ENCODE assay signal across 16 mouse cellular contexts in genomic region chr2:26921784-26922183, GRCm38 (mm10). TPM values are rescaled to one million over a fixed set of nuclear protein-coding genes. Genes with fewer than 3 reads are reported as not detected.
DNase-seq lines count a peak whose midpoint lies in the region; ATAC-seq and TF ChIP-seq lines count a peak whose summit lies in the region.
"Had no signal": no experiment of that assay in that cellular context is flagged by ENCODE, and none has a peak within 500 bp of the region (broad histone marks: within the 10 kb centered on the region; RNA-seq: fewer than 3 reads in every experiment).

No protein-coding gene starts in this region.

- H3K9me3 ChIP-seq in heart, embryonic 15.5 days (replicated peaks), result no peaks in the 10 kb centered on the region
- no peaks in the 10 kb centered on the region for H3K9me3 ChIP-seq in liver, embryonic 11.5 days (ENCODE audit: control insufficient read depth, low read length)
- no peaks in the 10 kb centered on the region for H3K9me3 ChIP-seq in forebrain, embryonic 15.5 days
- H3K9me3 ChIP-seq: hindbrain, embryonic 15.5 days had no signal

- no peak for TF ChIP-seq POLR2A in liver, adult 2 months (IDR thresholded peaks at IDR 0.05; ENCODE audit: extremely low read depth, insufficient read depth, low read length)

- no peak for DNase-seq in heart, postnatal 36 days
- peak; percentile 91 for DNase-seq in liver, adult 2 months (ENCODE audit: extremely low read depth, low read depth, low spot score)
- no peak for DNase-seq in liver, embryonic 11.5 days (ENCODE audit: low spot score)
- peak; percentile 27 for DNase-seq in NIH3T3 (ENCODE audit: low read depth)
- DNase-seq in heart, postnatal 4 days, result peak; percentile 42
- DNase-seq: cerebellum, adult 8-10 months; left cerebral cortex, postnatal 4 days; right cerebral cortex, postnatal 25 days; thymus, postnatal 36 days had no signal

- no peak for ATAC-seq in heart, embryonic 15.5 days (replicated peaks; ENCODE audit: insufficient number of reproducible peaks, insufficient read depth, low FRiP score, low read depth)
- ATAC-seq in liver, embryonic 11.5 days (replicated peaks; ENCODE audit: low FRiP score), result no peak
- ATAC-seq in forebrain, embryonic 15.5 days (replicated peaks), result no peak
- ATAC-seq: Patski had no signal

- intact Hi-C loops in heart, postnatal 36 days (cut with DNase I), result no loop called here

- H3K4me2 ChIP-seq in heart, embryonic 15.5 days, result no peak overlapping the region
- H3K4me2 ChIP-seq in liver, embryonic 11.5 days, result no peak overlapping the region
- no peak overlapping the region for H3K4me2 ChIP-seq in forebrain, embryonic 15.5 days (replicated peaks)
- H3K4me2 ChIP-seq: hindbrain, embryonic 15.5 days; midbrain, embryonic 11.5 days had no signal

- peaks cover 12% of the 10 kb centered on the region; the same call in 1 of the 2 replicates for H3K79me2 ChIP-seq in liver, adult 2 months (ENCODE audit: control insufficient read depth, insufficient read depth, low read length)

- H3K27ac ChIP-seq in heart, embryonic 15.5 days, result peak overlapping the region; percentile 51
- peak overlapping the region; percentile 43 for H3K27ac ChIP-seq in liver, adult 2 months (replicated peaks; ENCODE audit: insufficient read depth, low read depth, low read length)
- H3K27ac ChIP-seq in liver, embryonic 11.5 days (ENCODE audit: low read depth, low read length), result no peak overlapping the region
- H3K27ac ChIP-seq in forebrain, embryonic 15.5 days (replicated peaks), result no peak overlapping the region
- H3K27ac ChIP-seq: hindbrain, embryonic 15.5 days; layer of hippocampus, adult 2 months had no signal

- no peak for TF ChIP-seq CTCF in liver, adult 2 months (IDR thresholded peaks at IDR 0.05; ENCODE audit: low read depth, low read length)

- peak overlapping the region; percentile 29 for H3K9ac ChIP-seq in heart, embryonic 15.5 days
- H3K9ac ChIP-seq in liver, adult 2 months (ENCODE audit: low read depth, low read length), result no peak overlapping the region
- no peak overlapping the region for H3K9ac ChIP-seq in liver, embryonic 11.5 days (ENCODE audit: low read depth, low read length)
- H3K9ac ChIP-seq in forebrain, embryonic 15.5 days (replicated peaks), result no peak overlapping the region
- H3K9ac ChIP-seq: hindbrain, embryonic 15.5 days had no signal

- H3K4me1 ChIP-seq in heart, embryonic 15.5 days (replicated peaks), result peaks cover 18% of the 10 kb centered on the region
- H3K4me1 ChIP-seq in liver, adult 2 months (ENCODE audit: control insufficient read depth, insufficient read depth, low read length), result peaks cover 40% of the 10 kb centered on the region
- H3K4me1 ChIP-seq in liver, embryonic 11.5 days (replicated peaks; ENCODE audit: control insufficient read depth, insufficient read depth, low read length), result peaks cover 13% of the 10 kb centered on the region
- peaks cover 16% of the 10 kb centered on the region for H3K4me1 ChIP-seq in forebrain, embryonic 15.5 days

- WGBS in heart, embryonic 15.5 days, result 30% methylated on average over 9 of the region's 9 CpGs
- WGBS in liver, adult 2 months, result 15% methylated on average over 9 of the region's 9 CpGs
- 80% methylated on average over 9 of the region's 9 CpGs for WGBS in liver, embryonic 11.5 days
- 84% methylated on average over 9 of the region's 9 CpGs for WGBS in forebrain, embryonic 15.5 days

- no peak overlapping the region for H3K4me3 ChIP-seq in heart, embryonic 15.5 days
- no peak overlapping the region for H3K4me3 ChIP-seq in liver, adult 2 months (ENCODE audit: insufficient read depth, low read depth, low read length)
- no peak overlapping the region for H3K4me3 ChIP-seq in liver, embryonic 11.5 days (ENCODE audit: low read depth, low read length)
- H3K4me3 ChIP-seq in forebrain, embryonic 15.5 days, result no peak overlapping the region
- H3K4me3 ChIP-seq: hindbrain, embryonic 15.5 days; layer of hippocampus, adult 2 months; myocyte had no signal

- H3K27me3 ChIP-seq in heart, embryonic 15.5 days, result no peaks in the 10 kb centered on the region
- H3K27me3 ChIP-seq in liver, adult 2 months (ENCODE audit: control insufficient read depth, insufficient read depth, low read length), result no peaks in the 10 kb centered on the region
- no peaks in the 10 kb centered on the region for H3K27me3 ChIP-seq in liver, embryonic 11.5 days (replicated peaks; ENCODE audit: control insufficient read depth, insufficient read depth, low read length)
- H3K27me3 ChIP-seq in forebrain, embryonic 15.5 days, result no peaks in the 10 kb centered on the region
- H3K27me3 ChIP-seq: hindbrain, embryonic 15.5 days; Patski had no signal

- H3K36me3 ChIP-seq in heart, embryonic 15.5 days, result peaks cover 84% of the 10 kb centered on the region
- peaks cover 66% of the 10 kb centered on the region for H3K36me3 ChIP-seq in liver, adult 2 months (ENCODE audit: control insufficient read depth, insufficient read depth, low read length)
- H3K36me3 ChIP-seq in liver, embryonic 11.5 days (ENCODE audit: control insufficient read depth, insufficient read depth, low read length), result peaks cover 77% of the 10 kb centered on the region
- peaks cover 84% of the 10 kb centered on the region for H3K36me3 ChIP-seq in forebrain, embryonic 15.5 days

RNA-seq across cellular contexts. Expression of gene Surf1, which starts 5.5 kb away (rescaled TPM):
- polyA plus RNA-seq in heart, embryonic 15.5 days (2015; fragmentation: Nextera tagmentation; extraction: Ambion mirVana), result 44.6 and 45.3 TPM in 2 replicates
- total RNA-seq in heart, postnatal 36 days (2021), result 10 to 100 TPM; 52.0 to 54.5 TPM
- total RNA-seq in liver, adult 2 months (2014; rRNA removed), result 55.5 and 60.5 TPM in 2 replicates
- polyA plus RNA-seq in liver, adult 2 months (2012; rRNA removed), result 51.7 and 57.2 TPM in 2 replicates
- 56.5 and 58.3 TPM in 2 replicates for polyA plus RNA-seq in liver, embryonic 11.5 days (2014; fragmentation: Nextera tagmentation; extraction: Ambion mirVana)
- 10 to 100 TPM; 40.7 to 41.9 TPM for total RNA-seq in heart, postnatal 4 days (2021)
- polyA plus RNA-seq in forebrain, embryonic 15.5 days (2015; fragmentation: Nextera tagmentation; extraction: Ambion mirVana), result 74.0 and 77.3 TPM in 2 replicates

RNA-seq across cellular contexts. Expression of gene Surf2, which starts 5.6 kb away (rescaled TPM):
- 28.9 and 31.6 TPM in 2 replicates for polyA plus RNA-seq in heart, embryonic 15.5 days (2015; fragmentation: Nextera tagmentation; extraction: Ambion mirVana)
- 10 to 100 TPM; 15.6 to 16.2 TPM for total RNA-seq in heart, postnatal 36 days (2021)
- total RNA-seq in liver, adult 2 months (2014; rRNA removed), result 10.0 and 10.3 TPM in 2 replicates
- polyA plus RNA-seq in liver, adult 2 months (2012; rRNA removed), result 11.6 and 14.5 TPM in 2 replicates
- polyA plus RNA-seq in liver, embryonic 11.5 days (2014; fragmentation: Nextera tagmentation; extraction: Ambion mirVana), result 61.5 and 64.7 TPM in 2 replicates
- total RNA-seq in heart, postnatal 4 days (2021), result 10 to 100 TPM; 16.4 to 17.4 TPM
- 58.9 and 61.9 TPM in 2 replicates for polyA plus RNA-seq in forebrain, embryonic 15.5 days (2015; fragmentation: Nextera tagmentation; extraction: Ambion mirVana)

RNA-seq across cellular contexts. Expression of gene Rpl7a, which starts 11.2 kb away (rescaled TPM):
- polyA plus RNA-seq in heart, embryonic 15.5 days (2015; fragmentation: Nextera tagmentation; extraction: Ambion mirVana), result 314 and 345 TPM in 2 replicates
- 100 to 1,000 TPM; 275 to 289 TPM for total RNA-seq in heart, postnatal 36 days (2021)
- 721 and 835 TPM in 2 replicates for total RNA-seq in liver, adult 2 months (2014; rRNA removed)
- 398 and 434 TPM in 2 replicates for polyA plus RNA-seq in liver, adult 2 months (2012; rRNA removed)
- polyA plus RNA-seq in liver, embryonic 11.5 days (2014; fragmentation: Nextera tagmentation; extraction: Ambion mirVana), result 874 and 991 TPM in 2 replicates
- 100 to 1,000 TPM; 414 to 433 TPM for total RNA-seq in heart, postnatal 4 days (2021)
- polyA plus RNA-seq in forebrain, embryonic 15.5 days (2015; fragmentation: Nextera tagmentation; extraction: Ambion mirVana), result 533 and 546 TPM in 2 replicates

RNA-seq across cellular contexts. Expression of gene Med22, which starts 11.3 kb away (rescaled TPM):
- 35.2 and 43.8 TPM in 2 replicates for polyA plus RNA-seq in heart, embryonic 15.5 days (2015; fragmentation: Nextera tagmentation; extraction: Ambion mirVana)
- total RNA-seq in heart, postnatal 36 days (2021), result 10 to 100 TPM; 22.3 to 27.1 TPM
- total RNA-seq in liver, adult 2 months (2014; rRNA removed), result 12.9 and 16.8 TPM in 2 replicates
- 25.5 and 26.4 TPM in 2 replicates for polyA plus RNA-seq in liver, adult 2 months (2012; rRNA removed)
- polyA plus RNA-seq in liver, embryonic 11.5 days (2014; fragmentation: Nextera tagmentation; extraction: Ambion mirVana), result 34.8 and 39.1 TPM in 2 replicates
- total RNA-seq in heart, postnatal 4 days (2021), result 10 to 100 TPM; 30.2 to 36.1 TPM
- polyA plus RNA-seq in forebrain, embryonic 15.5 days (2015; fragmentation: Nextera tagmentation; extraction: Ambion mirVana), result 177 and 184 TPM in 2 replicates

RNA-seq across cellular contexts. Expression of gene Surf4, which starts 11.9 kb away (rescaled TPM):
- polyA plus RNA-seq in heart, embryonic 15.5 days (2015; fragmentation: Nextera tagmentation; extraction: Ambion mirVana), result 157 and 192 TPM in 2 replicates
- total RNA-seq in heart, postnatal 36 days (2021), result 10 to 100 TPM; 81.1 to 84.3 TPM
- 135 and 193 TPM in 2 replicates for total RNA-seq in liver, adult 2 months (2014; rRNA removed)
- 318 and 322 TPM in 2 replicates for polyA plus RNA-seq in liver, adult 2 months (2012; rRNA removed)
- polyA plus RNA-seq in liver, embryonic 11.5 days (2014; fragmentation: Nextera tagmentation; extraction: Ambion mirVana), result 183 and 193 TPM in 2 replicates
- total RNA-seq in heart, postnatal 4 days (2021), result 100 to 1,000 TPM; 110 to 117 TPM
- 100 and 101 TPM in 2 replicates for polyA plus RNA-seq in forebrain, embryonic 15.5 days (2015; fragmentation: Nextera tagmentation; extraction: Ambion mirVana)

Comparison
In these comparisons a context has a peak if more than half of its experiments do, and no peak if none do; other contexts are left out.
1. H3K27ac ChIP-seq: peak in heart, embryonic 15.5 days (single experiment) and liver, adult 2 months (single experiment); none in liver, embryonic 11.5 days (single experiment) and forebrain, embryonic 15.5 days (single experiment).
2. DNase-seq: peak in liver, adult 2 months (single experiment), NIH3T3 (single experiment) and heart, postnatal 4 days (single experiment); none in heart, postnatal 36 days (0 of 2) and liver, embryonic 11.5 days (single experiment).